Mouse (Mus musculus) kidney, adult 2 months (tissue): ENCODE measurements around the gene Nsun4.

Source experiments
- CTCF ChIP-seq: fragments of 200-500 bp; conservative IDR thresholded peaks from 2 replicates; pipeline ENCODE4 v1.5.1; 2011; ENCODE audit warnings: low read depth, mild to moderate bottlenecking, control low read depth, low read length, moderate library complexity, mixed read lengths; ENCODE audit not compliant: insufficient read depth, insufficient read length
- POLR2A ChIP-seq: fragments of 200-500 bp; IDR thresholded peaks from one replicate; pipeline ENCODE4 v1.6.1; 2011; ENCODE audit warnings: low read depth, low read length, control low read depth

GRCm38 (mm10) chr4:116076369-116077231 lies 22.9 kb upstream of the Nsun4 start:
- no peak for TF ChIP-seq CTCF
- no peak for TF ChIP-seq POLR2A
